Mouse (Mus musculus) testis, adult 2 months (tissue): ENCODE measurements around the gene Nomo1. TPM values are rescaled to one million over a fixed set of nuclear protein-coding genes. Genes with fewer than 3 reads are reported as not detected.

Source experiments
- H3K27ac ChIP-seq: fragments of 200-500 bp; 2 replicates; pipeline ENCODE4 v1.5.1; 2012; ENCODE audit warnings: low read depth, low read length; ENCODE audit not compliant: control insufficient read depth, insufficient read depth
- H3K27me3 ChIP-seq: fragments of 200-500 bp; 2 replicates; pipeline ENCODE4 v1.6.1; 2012; ENCODE audit warnings: mild to moderate bottlenecking, low read length, moderate library complexity; ENCODE audit not compliant: control insufficient read depth, insufficient read depth
- H3K36me3 ChIP-seq: fragments of 200-500 bp; 2 replicates; pipeline ENCODE4 v1.6.1; 2012; ENCODE audit warnings: mild to moderate bottlenecking, low read length; ENCODE audit not compliant: control insufficient read depth, insufficient read depth
- H3K4me1 ChIP-seq: fragments of 200-500 bp; 2 replicates; pipeline ENCODE4 v1.6.1; 2012; ENCODE audit warnings: low read length; ENCODE audit not compliant: control insufficient read depth, insufficient read depth
- H3K4me3 ChIP-seq: fragments of 200-500 bp; 2 replicates; pipeline ENCODE4 v1.5.1; 2012; ENCODE audit warnings: low read depth, mild to moderate bottlenecking, low read length, moderate library complexity, mixed read lengths; ENCODE audit not compliant: control insufficient read depth
- CTCF ChIP-seq: fragments of 200-500 bp; IDR thresholded peaks from 2 replicates; pipeline ENCODE4 v1.5.1; 2012; ENCODE audit warnings: low read depth, mild to moderate bottlenecking, inconsistent platforms, low read length, moderate library complexity; ENCODE audit not compliant: control insufficient read depth, insufficient read depth, insufficient replicate concordance
- POLR2A ChIP-seq: fragments of 200-500 bp; IDR thresholded peaks from 2 replicates; pipeline ENCODE4 v1.6.1; 2012; ENCODE audit warnings: low read depth, mild to moderate bottlenecking, inconsistent platforms, low read length, moderate library complexity; ENCODE audit not compliant: control insufficient read depth
- polyA plus RNA-seq: library from polyadenylated mRNA; depleted of rRNA; stranded (reverse); fragments of >200 nt; gene quantifications from 2 replicates; pipeline ENCODE4 v1.2.3, GENCODE M21; 2012

Nomo1 gene
- polyA plus RNA-seq, 1 experiment: 48.7 TPM

- H3K4me3 ChIP-seq: no peak overlapping the region
- TF ChIP-seq CTCF (no peak), POLR2A (no peak)
- no peaks in the 10 kb centered on the region for H3K27me3 ChIP-seq
These were observed 66.2 kb downstream of the Nomo1 start for GRCm38 (mm10) chr7:46099682-46100081.

DNA sequence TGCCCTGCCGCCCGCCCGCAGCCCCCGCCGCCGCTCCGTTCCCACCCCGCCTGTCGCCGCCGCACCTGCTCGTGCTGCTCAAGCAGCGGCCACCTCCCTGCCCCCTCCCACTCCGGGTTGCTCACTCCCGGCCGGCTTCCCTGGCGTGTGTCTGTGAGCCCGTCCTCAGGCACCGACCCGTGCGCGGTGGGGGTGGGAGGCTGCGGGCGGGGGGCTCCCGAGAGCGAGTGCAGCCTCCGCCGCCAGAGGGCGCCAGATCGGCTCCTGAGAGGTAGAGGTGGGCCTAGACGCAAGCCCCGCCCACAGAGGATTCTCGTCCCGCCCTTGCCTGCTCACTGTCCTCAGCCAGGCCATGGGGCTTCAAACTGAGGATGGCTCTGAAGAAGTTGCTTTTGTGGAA is 67.1 kb downstream of the Nomo1 start, which contains the start of gene Kcnj11:
Kcnj11 (minus strand) TSS at position 202 of the 400 bp plus-strand sequence.
- Histone ChIP-seq H3K4me1 (peaks cover 5% of the 10 kb centered on the region), H3K4me3 (peak within 1 kb of the TSS; percentile 64; the same call in 1 of the 2 replicates), H3K27me3 (no peaks in the 10 kb centered on the region), H3K27ac (no peak within 1 kb of the TSS), H3K36me3 (no peaks in the 10 kb centered on the region)
- TF ChIP-seq POLR2A: no peak
- TF ChIP-seq CTCF: peak; percentile 83

More at GRCm38 (mm10) chr7:46099682-46100081, 66.2 kb downstream of the Nomo1 start:
- no peaks in the 10 kb centered on the region for H3K36me3 ChIP-seq
- no peak overlapping the region for H3K27ac ChIP-seq
- peaks cover 5% of the 10 kb centered on the region for H3K4me1 ChIP-seq

DNA sequence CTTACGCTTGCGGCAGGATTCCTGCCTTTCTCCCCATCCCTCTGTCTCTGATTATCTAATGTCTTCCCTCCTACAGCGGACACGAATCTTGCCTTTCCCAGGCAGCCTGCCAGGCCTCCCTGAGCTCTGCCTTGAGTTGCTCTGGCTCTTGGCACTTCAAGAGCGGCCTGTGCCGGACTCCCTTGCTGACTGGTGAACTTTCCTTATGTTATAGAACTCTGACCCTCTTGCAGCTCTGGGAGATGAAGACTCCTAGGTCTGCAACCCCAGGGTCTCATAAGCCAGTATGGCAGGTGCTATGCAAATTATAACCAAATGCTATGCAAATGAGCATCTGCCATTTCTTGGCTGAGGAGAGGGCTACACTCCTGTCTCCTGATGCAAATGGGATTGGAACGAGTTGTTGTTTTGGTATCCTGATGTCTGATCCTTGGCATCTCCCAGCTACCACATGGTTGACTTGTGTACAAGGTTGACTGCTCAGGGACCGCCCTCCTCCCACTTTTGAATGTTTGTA is 69.6 kb downstream of the Nomo1 start:
- no peaks in the 10 kb centered on the region for H3K36me3 ChIP-seq
- H3K27ac ChIP-seq: no peak overlapping the region
- TF ChIP-seq POLR2A (no peak), CTCF (no peak)

GRCm38 (mm10) chr7:46103771-46104170 is 70.3 kb downstream of the Nomo1 start:
- H3K4me1 ChIP-seq: peaks cover 5% of the 10 kb centered on the region
- no peaks in the 10 kb centered on the region for H3K36me3 ChIP-seq
- no peak overlapping the region for H3K27ac ChIP-seq
- H3K4me3 ChIP-seq: no peak overlapping the region
- H3K27me3 ChIP-seq: no peaks in the 10 kb centered on the region
- TF ChIP-seq POLR2A (no peak), CTCF (no peak)

More for the DNA sequence above, 69.6 kb downstream of the Nomo1 start:
- Histone ChIP-seq H3K4me1 (peaks cover 5% of the 10 kb centered on the region), H3K27me3 (no peaks in the 10 kb centered on the region), H3K4me3 (no peak overlapping the region)

DNA sequence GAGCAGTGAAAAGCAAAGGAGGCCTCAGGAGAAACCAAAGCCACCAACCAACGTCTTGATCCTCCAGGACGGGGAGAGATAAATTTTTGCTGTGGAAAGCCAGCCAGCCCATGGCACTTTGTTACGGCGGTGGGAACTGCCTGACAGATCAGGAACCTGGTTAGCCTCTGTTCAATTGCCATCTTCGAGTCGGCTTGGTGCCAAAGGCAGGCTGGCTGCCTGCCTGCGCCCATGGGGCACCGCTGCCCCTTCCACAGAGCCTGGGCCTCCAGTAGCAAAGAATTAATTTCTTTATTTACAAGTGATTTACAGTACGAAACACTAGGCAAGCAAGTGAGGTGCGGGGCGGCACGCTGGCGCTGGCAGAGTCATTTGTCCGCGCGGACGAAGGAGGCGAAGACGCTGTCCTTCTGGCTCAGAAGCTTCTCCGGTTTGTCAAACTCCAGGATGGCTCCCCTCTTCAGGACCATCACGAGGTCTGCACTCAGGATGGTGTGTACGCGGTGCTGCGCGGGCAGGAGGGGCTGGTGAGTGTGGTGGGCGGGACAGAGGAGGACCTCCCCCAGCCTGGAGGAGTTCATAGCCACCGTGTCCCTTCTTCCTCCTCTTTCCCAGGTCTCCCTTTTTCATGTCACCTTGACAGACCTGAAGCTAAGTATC is 70.9 kb downstream of the Nomo1 start:
- H3K36me3 ChIP-seq: no peaks in the 10 kb centered on the region
- H3K27me3 ChIP-seq: no peaks in the 10 kb centered on the region
- H3K4me1 ChIP-seq: peaks cover 5% of the 10 kb centered on the region
- H3K4me3 ChIP-seq: no peak overlapping the region
- no peak overlapping the region for H3K27ac ChIP-seq
- TF ChIP-seq POLR2A (no peak), CTCF (no peak)

DNA sequence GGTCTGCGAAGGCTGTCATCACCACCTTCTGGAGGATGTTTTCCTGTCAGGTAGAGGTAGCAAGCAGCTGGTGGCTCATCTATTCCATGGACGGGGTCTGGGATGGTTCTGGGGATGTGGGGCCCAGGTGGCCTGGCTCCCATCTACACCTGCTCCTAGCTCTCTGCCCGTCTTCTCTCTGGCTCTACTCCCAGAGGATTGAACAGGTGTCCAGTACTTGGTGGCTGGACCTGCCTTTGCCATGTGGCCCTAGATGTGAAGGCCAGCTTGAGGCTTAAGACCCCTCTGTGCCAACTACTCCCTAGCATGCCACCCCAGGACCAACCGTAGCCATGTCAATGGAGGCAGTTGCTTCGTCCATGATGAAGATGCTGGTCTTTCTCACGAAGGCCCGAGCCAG is 72.0 kb downstream of the Nomo1 start:
- Histone ChIP-seq H3K4me3 (no peak overlapping the region), H3K27ac (no peak overlapping the region), H3K27me3 (no peaks in the 10 kb centered on the region), H3K4me1 (no peaks in the 10 kb centered on the region; the same call in 1 of the 2 replicates), H3K36me3 (no peaks in the 10 kb centered on the region)
- no peak for TF ChIP-seq CTCF

DNA sequence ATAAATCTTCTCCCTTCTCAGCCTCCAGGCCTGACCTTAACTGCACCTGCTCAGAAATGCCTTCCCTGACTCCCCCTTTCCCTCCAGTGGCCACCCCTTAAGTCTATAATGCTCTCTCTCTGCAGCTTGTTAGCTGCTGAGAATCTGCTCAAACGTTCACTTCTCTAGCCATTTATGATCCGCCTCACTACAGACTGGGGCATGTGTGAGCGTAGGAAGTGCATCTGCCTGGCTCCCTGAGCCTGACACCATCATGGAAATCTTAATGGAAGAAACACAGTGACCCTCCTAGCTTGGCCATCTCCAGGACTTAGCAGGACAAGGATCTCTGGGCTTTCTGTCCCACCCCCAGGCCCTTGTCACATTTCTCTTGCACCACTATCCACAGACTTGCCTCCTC is 76.6 kb downstream of the Nomo1 start:
- TF ChIP-seq POLR2A (no peak), CTCF (no peak)
- Histone ChIP-seq H3K4me1 (peaks cover 3% of the 10 kb centered on the region), H3K27me3 (no peaks in the 10 kb centered on the region), H3K36me3 (no peaks in the 10 kb centered on the region), H3K4me3 (no peak overlapping the region), H3K27ac (no peak overlapping the region)
